In the genomic region with DNA sequence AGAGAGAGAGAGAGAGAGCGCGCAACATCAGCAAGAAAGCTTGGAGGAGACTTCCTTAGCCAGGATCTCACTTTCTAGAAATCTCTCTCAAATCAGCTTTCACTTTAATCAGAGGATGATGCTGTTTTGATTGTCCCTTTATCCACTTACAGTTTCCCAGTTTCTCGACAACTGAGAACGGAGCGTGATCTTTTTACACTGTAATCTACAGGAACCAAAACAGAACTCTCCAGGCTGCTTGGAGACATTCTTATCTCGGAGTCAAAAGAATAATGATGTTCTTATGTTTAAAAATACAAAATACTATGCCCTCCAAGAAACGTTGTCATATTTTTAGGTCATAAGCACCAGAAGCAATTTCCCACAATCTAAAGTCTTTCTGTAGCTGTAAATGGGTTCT, we compare ENCODE assay signal across 30 mouse cellular contexts.
"Had no signal": no experiment of that assay in that cellular context is flagged by ENCODE, and none has a peak within 500 bp of the region (broad histone marks: within the 10 kb centered on the region; RNA-seq: fewer than 3 reads in every experiment).

No protein-coding gene starts in this region.

- H3K4me1 ChIP-seq: liver, embryonic 13.5 days; liver, embryonic 15.5 days; lung, embryonic 15.5 days; midbrain, embryonic 12.5 days; midbrain, embryonic 13.5 days; midbrain, embryonic 15.5 days had no signal

- H3K9me3 ChIP-seq: limb, embryonic 10.5 days; limb, embryonic 12.5 days; limb, embryonic 13.5 days; limb, embryonic 15.5 days; liver, embryonic 13.5 days; liver, embryonic 15.5 days; lung, embryonic 15.5 days; megakaryocyte, embryonic 14.5 days; midbrain, embryonic 10.5 days; midbrain, embryonic 12.5 days; midbrain, embryonic 13.5 days; midbrain, embryonic 15.5 days had no signal

- ATAC-seq: lung, postnatal 0 days; midbrain, embryonic 13.5 days; midbrain, embryonic 15.5 days; midbrain, embryonic 16.5 days had no signal

- H3K27me3 ChIP-seq: limb, embryonic 12.5 days; limb, embryonic 13.5 days; limb, embryonic 15.5 days; liver, embryonic 13.5 days; liver, embryonic 15.5 days; lung, embryonic 15.5 days; megakaryocyte, embryonic 14.5 days; midbrain, embryonic 12.5 days; midbrain, embryonic 13.5 days; midbrain, embryonic 15.5 days had no signal

- H3K27ac ChIP-seq: left cerebral cortex, adult 2 months; limb, embryonic 10.5 days; limb, embryonic 12.5 days; limb, embryonic 13.5 days; limb, embryonic 15.5 days; liver, embryonic 13.5 days; liver, embryonic 14.5 days; liver, embryonic 15.5 days; lung, embryonic 15.5 days; macrophage; midbrain, embryonic 10.5 days; midbrain, embryonic 12.5 days; midbrain, embryonic 13.5 days; midbrain, embryonic 15.5 days had no signal

- H3K4me2 ChIP-seq: limb, embryonic 12.5 days; limb, embryonic 13.5 days; limb, embryonic 15.5 days; liver, embryonic 11.5 days; liver, embryonic 13.5 days; liver, embryonic 15.5 days; lung, embryonic 14.5 days; lung, embryonic 15.5 days; midbrain, embryonic 11.5 days; midbrain, embryonic 12.5 days; midbrain, embryonic 13.5 days; midbrain, embryonic 15.5 days had no signal

- H3K9ac ChIP-seq: limb, embryonic 12.5 days; limb, embryonic 13.5 days; limb, embryonic 15.5 days; liver, embryonic 13.5 days; liver, embryonic 14.5 days; liver, embryonic 15.5 days; lung, embryonic 14.5 days; lung, embryonic 15.5 days; midbrain, embryonic 12.5 days; midbrain, embryonic 13.5 days; midbrain, embryonic 15.5 days had no signal

- H3K4me3 ChIP-seq: left cerebral cortex, adult 2 months; limb, embryonic 10.5 days; limb, embryonic 12.5 days; limb, embryonic 13.5 days; limb, embryonic 15.5 days; liver, embryonic 13.5 days; liver, embryonic 15.5 days; lung, embryonic 15.5 days; megakaryocyte, embryonic 14.5 days; midbrain, embryonic 10.5 days; midbrain, embryonic 12.5 days; midbrain, embryonic 13.5 days; midbrain, embryonic 15.5 days; myocyte had no signal

- H3K36me3 ChIP-seq: limb, embryonic 10.5 days; limb, embryonic 12.5 days; limb, embryonic 13.5 days; limb, embryonic 15.5 days; liver, embryonic 13.5 days; liver, embryonic 15.5 days; lung, embryonic 15.5 days; midbrain, embryonic 10.5 days; midbrain, embryonic 12.5 days; midbrain, embryonic 13.5 days; midbrain, embryonic 15.5 days had no signal

- DNase-seq: left cerebral cortex, postnatal 4 days; liver; liver, embryonic 13.5 days; lung, adult 18-20 months; lung, adult 2 months; lung, embryonic 14.5 days; lung, postnatal 10 days; lung, postnatal 14 days; lung, postnatal 36 days; lung, postnatal 4 days; midbrain, embryonic 14.5 days had no signal
